Mouse (Mus musculus): ENCODE measurements around the gene Nol3. TPM values are rescaled to one million over a fixed set of nuclear protein-coding genes. Genes with fewer than 3 reads are reported as not detected.
A peak's percentile ranks its signal among the peaks of the same experiment; 100 is the strongest.
"Not testable (repeated sequence)": the region's sequence is repeated elsewhere in the genome, so short reads cannot be mapped to it uniquely, and the experiment has no call there.

The Nol3 gene
- polyA plus RNA-seq, 1 experiment from 2014 or later = 2.8 TPM

- no peak for ATAC-seq (ENCODE audit: insufficient number of reproducible peaks, insufficient read depth, low FRiP score, low TSS enrichment, low read depth)
- H3K9me3 ChIP-seq = no peaks in the 10 kb centered on the region
- H3K9ac ChIP-seq = no peak overlapping the region
- H3K27ac ChIP-seq = no peak overlapping the region
- WGBS = 87% methylated on average over 12 of the region's 12 CpGs
- H3K36me3 ChIP-seq = peaks cover 45% of the 10 kb centered on the region
- H3K27me3 ChIP-seq = peaks cover 46% of the 10 kb centered on the region
- no peak overlapping the region for H3K4me3 ChIP-seq
- H3K4me2 ChIP-seq = no peak overlapping the region
- peaks cover 15% of the 10 kb centered on the region for H3K4me1 ChIP-seq
These were observed 5.9 kb downstream of the Nol3 start for GRCm38 (mm10) chr8:105281821-105282220.

GRCm38 (mm10) chr8:105282239-105282638, 6.3 kb downstream of the Nol3 start:
- H3K4me3 ChIP-seq = no peak overlapping the region
- ATAC-seq (ENCODE audit: insufficient number of reproducible peaks, insufficient read depth, low FRiP score, low TSS enrichment, low read depth) = no peak
- H3K9me3 ChIP-seq = no peaks in the 10 kb centered on the region
- peaks cover 42% of the 10 kb centered on the region for H3K27me3 ChIP-seq
- WGBS = 93% methylated on average over 4 of the region's 4 CpGs
- no peak overlapping the region for H3K4me2 ChIP-seq
- peaks cover 45% of the 10 kb centered on the region for H3K36me3 ChIP-seq
- peaks cover 13% of the 10 kb centered on the region for H3K4me1 ChIP-seq
- no peak overlapping the region for H3K27ac ChIP-seq
- no peak overlapping the region for H3K9ac ChIP-seq

- H3K36me3 ChIP-seq = peaks cover 45% of the 10 kb centered on the region
- peaks cover 33% of the 10 kb centered on the region for H3K27me3 ChIP-seq
- H3K4me1 ChIP-seq = peaks cover 16% of the 10 kb centered on the region
- WGBS = 26% methylated on average over 23 of the region's 23 CpGs
- H3K9me3 ChIP-seq = no peaks in the 10 kb centered on the region
- no peak overlapping the region for H3K4me2 ChIP-seq
- H3K9ac ChIP-seq = 0 out of 2 replicates have a peak overlapping the region, but pooled peaks have one; percentile 6
- H3K4me3 ChIP-seq = no peak overlapping the region
- ATAC-seq (ENCODE audit: insufficient number of reproducible peaks, insufficient read depth, low FRiP score, low TSS enrichment, low read depth) = no peak
- H3K27ac ChIP-seq = no peak overlapping the region
These were observed 7.1 kb downstream of the Nol3 start for GRCm38 (mm10) chr8:105283074-105283473.

GRCm38 (mm10) chr8:105285514-105285913, 9.6 kb downstream of the Nol3 start:
- Histone ChIP-seq H3K27ac (no peak overlapping the region), H3K9ac (0 out of 2 replicates have a peak overlapping the region, but pooled peaks have one; percentile 36), H3K27me3 (peaks cover 18% of the 10 kb centered on the region), H3K36me3 (peaks cover 39% of the 10 kb centered on the region), H3K4me1 (peaks cover 28% of the 10 kb centered on the region), H3K4me2 (no peak overlapping the region), H3K4me3 (no peak overlapping the region), H3K9me3 (no peaks in the 10 kb centered on the region)
- ATAC-seq (ENCODE audit: insufficient number of reproducible peaks, insufficient read depth, low FRiP score, low TSS enrichment, low read depth) = no peak
- 43% methylated on average over 12 of the region's 12 CpGs for WGBS

- Histone ChIP-seq H3K27me3 (peaks cover 13% of the 10 kb centered on the region), H3K36me3 (peaks cover 30% of the 10 kb centered on the region), H3K27ac (no peak overlapping the region), H3K9me3 (no peaks in the 10 kb centered on the region), H3K4me2 (no peak overlapping the region), H3K4me1 (peaks cover 31% of the 10 kb centered on the region), H3K4me3 (no peak overlapping the region), H3K9ac (no peak overlapping the region)
- ATAC-seq (ENCODE audit: insufficient number of reproducible peaks, insufficient read depth, low FRiP score, low TSS enrichment, low read depth) = no peak
- WGBS = 86% methylated on average over 4 of the region's 4 CpGs
These were observed 11.0 kb downstream of the Nol3 start for GRCm38 (mm10) chr8:105286907-105287306.

GRCm38 (mm10) chr8:105288231-105288630, 12.3 kb downstream of the Nol3 start:
- H3K36me3 ChIP-seq = peaks cover 17% of the 10 kb centered on the region
- peak overlapping the region; percentile 56 for H3K4me3 ChIP-seq
- H3K9ac ChIP-seq = peak overlapping the region; percentile 75; the same call in 1 of the 2 replicates
- H3K9me3 ChIP-seq = no peaks in the 10 kb centered on the region
- H3K4me2 ChIP-seq = peak overlapping the region; percentile 84
- 86% methylated on average over 5 of the region's 5 CpGs for WGBS
- no peak overlapping the region for H3K27ac ChIP-seq
- no peak for ATAC-seq (ENCODE audit: insufficient number of reproducible peaks, insufficient read depth, low FRiP score, low TSS enrichment, low read depth)
- H3K27me3 ChIP-seq = peaks cover 24% of the 10 kb centered on the region
- peaks cover 31% of the 10 kb centered on the region for H3K4me1 ChIP-seq

DNA sequence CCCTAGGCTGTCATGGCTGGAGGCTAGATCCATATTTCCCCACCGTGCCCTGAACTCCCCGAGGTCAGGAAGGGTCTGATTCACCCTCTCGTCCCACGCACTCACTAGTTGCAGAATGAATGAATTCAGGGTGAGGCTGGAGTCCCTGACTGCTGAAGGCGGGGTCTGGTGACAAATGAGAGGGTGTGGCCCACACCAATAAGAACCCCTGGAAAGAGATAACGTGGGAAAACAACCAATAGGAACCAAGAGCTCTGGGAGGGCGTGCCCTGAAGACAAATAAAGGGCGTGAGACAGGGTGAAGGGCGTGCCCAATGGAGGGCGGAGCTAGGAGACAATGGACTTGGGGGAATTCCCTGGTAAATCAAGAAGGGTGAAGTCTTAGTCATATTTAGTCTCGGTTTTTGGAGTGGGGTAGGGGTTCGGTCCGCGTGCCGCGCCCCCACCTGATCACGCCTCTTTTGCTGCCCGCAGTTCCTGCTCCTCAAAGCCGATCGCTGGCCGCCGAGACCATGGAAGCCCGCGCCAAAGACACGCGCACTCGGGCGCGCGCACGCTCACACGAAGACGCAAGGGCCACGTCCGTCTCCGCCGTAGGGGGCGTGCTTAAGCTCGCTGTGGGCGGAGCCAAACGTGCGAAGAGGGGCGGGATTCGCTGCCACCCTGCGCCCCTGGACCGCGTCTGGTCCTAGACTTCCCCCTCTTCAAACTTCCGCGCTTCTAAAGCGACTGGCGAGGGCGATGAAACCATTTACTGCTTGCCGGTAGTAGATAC, 13.2 kb downstream of the Nol3 start:
- Histone ChIP-seq H3K27ac (peak overlapping the region; percentile 83), H3K4me2 (peak overlapping the region; percentile 84), H3K4me1 (peaks cover 31% of the 10 kb centered on the region), H3K4me3 (peak overlapping the region; percentile 56), H3K27me3 (peaks cover 29% of the 10 kb centered on the region), H3K9me3 (no peaks in the 10 kb centered on the region), H3K36me3 (peaks cover 12% of the 10 kb centered on the region), H3K9ac (peak overlapping the region; percentile 75)
- WGBS = under 1% methylated on average over 53 of the region's 53 CpGs
- peak; percentile 90 for ATAC-seq (ENCODE audit: insufficient number of reproducible peaks, insufficient read depth, low FRiP score, low TSS enrichment, low read depth)

GRCm38 (mm10) chr8:105289805-105290460, 14.0 kb downstream of the Nol3 start, which contains the start of gene 4931428F04Rik:
Gene 4931428F04Rik (minus strand): TSS chr8:105289864.
- 1% methylated on average over 41 of the region's 43 CpGs for WGBS
- peak within 1 kb of the TSS; percentile 83 for H3K27ac ChIP-seq

GRCm38 (mm10) chr8:105290554-105291314, 14.8 kb downstream of the Nol3 start:
- Histone ChIP-seq H3K9ac (no peak overlapping the region), H3K4me3 (peak overlapping the region; percentile 56), H3K36me3 (peaks cover under 1% of the 10 kb centered on the region; the same call in 1 of the 2 replicates), H3K4me1 (peaks cover 31% of the 10 kb centered on the region), H3K27me3 (peaks cover 29% of the 10 kb centered on the region), H3K27ac (no peak overlapping the region), H3K4me2 (peak overlapping the region; percentile 84), H3K9me3 (no peaks in the 10 kb centered on the region)
- WGBS = 5% methylated on average over 31 of the region's 31 CpGs
- ATAC-seq (ENCODE audit: insufficient number of reproducible peaks, insufficient read depth, low FRiP score, low TSS enrichment, low read depth) = no peak

More at GRCm38 (mm10) chr8:105289805-105290460, 14.0 kb downstream of the Nol3 start, which contains the start of gene 4931428F04Rik:
- Histone ChIP-seq H3K36me3 (peaks cover 7% of the 10 kb centered on the region), H3K4me2 (peak within 1 kb of the TSS; percentile 84), H3K4me3 (peak within 1 kb of the TSS; percentile 56), H3K9ac (peak within 1 kb of the TSS; percentile 75), H3K9me3 (no peaks in the 10 kb centered on the region), H3K27me3 (peaks cover 29% of the 10 kb centered on the region), H3K4me1 (peaks cover 31% of the 10 kb centered on the region)
- no peak; the same call in 1 of the 2 replicates for ATAC-seq (ENCODE audit: insufficient number of reproducible peaks, insufficient read depth, low FRiP score, low TSS enrichment, low read depth)

DNA sequence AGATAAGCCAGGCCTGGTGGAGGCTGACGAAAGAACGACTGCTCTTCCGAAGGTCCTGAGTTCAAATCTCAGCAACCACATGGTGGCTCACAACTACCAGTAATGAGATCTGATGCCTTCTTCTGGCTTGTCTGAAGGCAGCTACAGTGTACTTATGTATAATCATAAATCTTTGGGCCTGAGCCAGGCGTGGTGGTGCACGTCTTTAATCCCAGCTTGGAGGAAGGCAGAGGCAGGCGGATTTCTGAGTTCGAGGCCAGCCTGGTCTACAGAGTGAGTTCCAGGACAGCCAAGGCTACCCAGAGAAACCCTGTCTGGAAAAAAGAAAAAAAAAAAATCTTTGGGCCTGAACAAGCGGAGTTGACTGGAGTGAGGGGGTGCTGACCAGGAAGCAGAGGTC, 15.4 kb downstream of the Nol3 start:
- H3K36me3 ChIP-seq; H3K9me3 ChIP-seq; H3K9ac ChIP-seq; ATAC-seq (ENCODE audit: insufficient number of reproducible peaks, insufficient read depth, low FRiP score, low TSS enrichment, low read depth); H3K27ac ChIP-seq; H3K4me3 ChIP-seq; H3K4me2 ChIP-seq: not testable (repeated sequence)
- 85% methylated on average over 8 of the region's 8 CpGs for WGBS
- H3K4me1 ChIP-seq = peaks cover 27% of the 10 kb centered on the region
- peaks cover 29% of the 10 kb centered on the region for H3K27me3 ChIP-seq

GRCm38 (mm10) chr8:105291802-105292201, 15.9 kb downstream of the Nol3 start:
- not testable (repeated sequence) for ATAC-seq (ENCODE audit: insufficient number of reproducible peaks, insufficient read depth, low FRiP score, low TSS enrichment, low read depth); H3K4me3 ChIP-seq; H3K36me3 ChIP-seq; H3K4me2 ChIP-seq; H3K27ac ChIP-seq; H3K9ac ChIP-seq; H3K9me3 ChIP-seq
- WGBS = 63% methylated on average over 3 of the region's 3 CpGs
- peaks cover 26% of the 10 kb centered on the region for H3K4me1 ChIP-seq
- H3K27me3 ChIP-seq = peaks cover 29% of the 10 kb centered on the region
